In the genomic region with DNA sequence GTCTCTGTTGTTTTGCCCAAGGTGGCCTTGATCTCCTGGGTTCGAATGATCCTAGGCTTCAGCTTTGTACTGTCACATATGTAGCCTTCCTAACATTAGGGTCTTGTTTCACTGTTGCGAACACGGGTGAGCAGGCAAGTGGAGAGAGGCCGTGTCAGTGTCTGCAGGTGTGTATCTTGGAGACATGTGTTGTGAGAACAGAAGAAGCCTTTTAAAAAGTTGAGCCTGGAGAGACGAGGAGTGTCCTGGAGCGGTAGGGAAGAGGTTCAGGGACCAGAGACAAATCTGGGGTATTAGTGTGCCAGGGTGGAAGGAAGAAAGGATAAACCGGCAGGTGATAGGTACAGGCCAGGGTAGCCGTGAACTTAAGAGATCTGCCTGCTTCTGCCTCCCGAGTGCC, we compare ENCODE assay signal across 8 mouse cellular contexts. TPM values are rescaled to one million over a fixed set of nuclear protein-coding genes. Genes with fewer than 3 reads are reported as not detected.
A peak's percentile ranks its signal among the peaks of the same experiment; 100 is the strongest.
DNase-seq lines count a peak whose midpoint lies in the region; ATAC-seq and TF ChIP-seq lines count a peak whose summit lies in the region.

No protein-coding gene starts in this region.

- peak; percentile 10 for DNase-seq in gastrocnemius, adult 2 months
- no peak for DNase-seq in gastrocnemius, postnatal 25 days
- DNase-seq in spleen, postnatal 4 days (ENCODE audit: low spot score in 2 of 2) = peak; percentile 7 to 54
- DNase-seq in spleen, postnatal 14 days (ENCODE audit: low spot score in 2 of 2) = no peak
- no peak for DNase-seq in thymus, postnatal 25 days

- H3K36me3 ChIP-seq in hindbrain, embryonic 13.5 days = peaks cover 32% of the 10 kb centered on the region
- peaks cover 9% of the 10 kb centered on the region for H3K36me3 ChIP-seq in midbrain, embryonic 15.5 days (replicated peaks)

- TF ChIP-seq CTCF in gastrocnemius, adult 2 months (IDR thresholded peaks at IDR 0.05) = no peak

- no peak for ATAC-seq in hindbrain, embryonic 13.5 days (ENCODE audit: low FRiP score)
- no peak for ATAC-seq in midbrain, embryonic 15.5 days (replicated peaks)
- no peak for ATAC-seq in granulocyte monocyte progenitor cell, adult 5-6 weeks (replicated peaks; ENCODE audit: poor library complexity, severe bottlenecking)

- H3K4me1 ChIP-seq in hindbrain, embryonic 13.5 days (replicated peaks) = peaks cover 37% of the 10 kb centered on the region
- H3K4me1 ChIP-seq in midbrain, embryonic 15.5 days = peaks cover 32% of the 10 kb centered on the region

- no peaks in the 10 kb centered on the region for H3K9me3 ChIP-seq in hindbrain, embryonic 13.5 days
- H3K9me3 ChIP-seq in midbrain, embryonic 15.5 days = no peaks in the 10 kb centered on the region

- WGBS in hindbrain, embryonic 13.5 days = 86% methylated on average over 9 of the region's 9 CpGs
- WGBS in midbrain, embryonic 15.5 days = 85% methylated on average over 9 of the region's 9 CpGs

- intact Hi-C loops in gastrocnemius, adult 2 months (cut with DNase I) = loop anchor here (5.0 kb wide), 2 partner anchors 111 to 171 kb away; partner anchors contain the start of gene Dusp7

- H3K4me3 ChIP-seq in gastrocnemius, adult 2 months = peak overlapping the region; percentile 78
- H3K4me3 ChIP-seq in hindbrain, embryonic 13.5 days = peak overlapping the region; percentile 71
- peak overlapping the region; percentile 72 for H3K4me3 ChIP-seq in midbrain, embryonic 15.5 days

- H3K9ac ChIP-seq in hindbrain, embryonic 13.5 days = peak overlapping the region; percentile 77
- H3K9ac ChIP-seq in midbrain, embryonic 15.5 days = peak overlapping the region; percentile 66; the same call in 1 of the 2 replicates

- H3K27me3 ChIP-seq in hindbrain, embryonic 13.5 days = 0 out of 2 replicates have a peak, but pooled peaks cover 3% of the 10 kb centered on the region
- no peaks in the 10 kb centered on the region for H3K27me3 ChIP-seq in midbrain, embryonic 15.5 days (replicated peaks)

- no peak overlapping the region for H3K27ac ChIP-seq in gastrocnemius, adult 2 months
- H3K27ac ChIP-seq in hindbrain, embryonic 13.5 days = no peak overlapping the region
- H3K27ac ChIP-seq in midbrain, embryonic 15.5 days = no peak overlapping the region

- H3K4me2 ChIP-seq in hindbrain, embryonic 13.5 days = peak overlapping the region; percentile 92
- H3K4me2 ChIP-seq in midbrain, embryonic 15.5 days = peak overlapping the region; percentile 84

RNA-seq across cellular contexts. Expression of gene Parp3, which starts 1.4 kb away (rescaled TPM):
- total RNA-seq in gastrocnemius, adult 2 months (2021) = 10 to 100 TPM; 60.4 to 75.3 TPM
- total RNA-seq in gastrocnemius, postnatal 25 days (2021) = 10 to 100 TPM; 54.3 to 90.0 TPM
- polyA plus RNA-seq in hindbrain, embryonic 13.5 days (2015; fragmentation: Nextera tagmentation; extraction: Ambion mirVana) = 0.74 and 0.88 TPM in 2 replicates
- polyA plus RNA-seq in midbrain, embryonic 15.5 days (2015; fragmentation: Nextera tagmentation; extraction: Ambion mirVana) = 1.4 and 1.5 TPM in 2 replicates
- total RNA-seq in granulocyte monocyte progenitor cell, adult 5-6 weeks (2014; fragmentation: Nextera tagmentation) = 10.9 and 15.1 TPM in 2 replicates
- total RNA-seq in granulocyte monocyte progenitor cell, adult 5-6 weeks (2017) = 7.6 and 13.8 TPM in 2 replicates

RNA-seq across cellular contexts. Expression of gene Rrp9, which starts 2.3 kb away (rescaled TPM):
- 10 to 100 TPM; 23.9 to 24.7 TPM for total RNA-seq in gastrocnemius, adult 2 months (2021)
- 10 to 100 TPM; 17.1 to 18.7 TPM for total RNA-seq in gastrocnemius, postnatal 25 days (2021)
- 43.9 and 44.0 TPM in 2 replicates for polyA plus RNA-seq in hindbrain, embryonic 13.5 days (2015; fragmentation: Nextera tagmentation; extraction: Ambion mirVana)
- polyA plus RNA-seq in midbrain, embryonic 15.5 days (2015; fragmentation: Nextera tagmentation; extraction: Ambion mirVana) = 51.2 and 52.3 TPM in 2 replicates
- total RNA-seq in granulocyte monocyte progenitor cell, adult 5-6 weeks (2014; fragmentation: Nextera tagmentation) = 30.4 and 32.8 TPM in 2 replicates
- total RNA-seq in granulocyte monocyte progenitor cell, adult 5-6 weeks (2017) = 47.3 and 57.5 TPM in 2 replicates

RNA-seq across cellular contexts. Expression of gene Gpr62, which starts 12.4 kb away (rescaled TPM):
- under 1 TPM in 1 of 2 experiments, not detected in 1; 0.15 TPM for total RNA-seq in gastrocnemius, adult 2 months (2021)
- under 1 TPM in 1 of 2 experiments, not detected in 1; 0.18 TPM for total RNA-seq in gastrocnemius, postnatal 25 days (2021)
- polyA plus RNA-seq in hindbrain, embryonic 13.5 days (2015; fragmentation: Nextera tagmentation; extraction: Ambion mirVana) = 0.60 and 0.68 TPM in 2 replicates
- polyA plus RNA-seq in midbrain, embryonic 15.5 days (2015; fragmentation: Nextera tagmentation; extraction: Ambion mirVana) = 1.2 and 1.4 TPM in 2 replicates
- not detected in 2 replicates for total RNA-seq in granulocyte monocyte progenitor cell, adult 5-6 weeks (2014; fragmentation: Nextera tagmentation)
- not detected in 2 replicates for total RNA-seq in granulocyte monocyte progenitor cell, adult 5-6 weeks (2017)

RNA-seq across cellular contexts. Expression of gene Iqcf1, which starts 21.7 kb away (rescaled TPM):
- not detected for total RNA-seq in gastrocnemius, adult 2 months (2021)
- total RNA-seq in gastrocnemius, postnatal 25 days (2021) = not detected
- not detected in 2 replicates for polyA plus RNA-seq in hindbrain, embryonic 13.5 days (2015; fragmentation: Nextera tagmentation; extraction: Ambion mirVana)
- polyA plus RNA-seq in midbrain, embryonic 15.5 days (2015; fragmentation: Nextera tagmentation; extraction: Ambion mirVana) = not detected in 2 replicates
- not detected in 2 replicates for total RNA-seq in granulocyte monocyte progenitor cell, adult 5-6 weeks (2014; fragmentation: Nextera tagmentation)
- total RNA-seq in granulocyte monocyte progenitor cell, adult 5-6 weeks (2017) = not detected in 2 replicates

RNA-seq across cellular contexts. Expression of gene Pcbp4, which starts 25.0 kb away (rescaled TPM):
- 10 to 100 TPM; 63.8 to 69.0 TPM for total RNA-seq in gastrocnemius, adult 2 months (2021)
- 10 to 100 TPM; 54.6 to 59.7 TPM for total RNA-seq in gastrocnemius, postnatal 25 days (2021)
- polyA plus RNA-seq in hindbrain, embryonic 13.5 days (2015; fragmentation: Nextera tagmentation; extraction: Ambion mirVana) = 248 and 259 TPM in 2 replicates
- polyA plus RNA-seq in midbrain, embryonic 15.5 days (2015; fragmentation: Nextera tagmentation; extraction: Ambion mirVana) = 295 and 310 TPM in 2 replicates
- total RNA-seq in granulocyte monocyte progenitor cell, adult 5-6 weeks (2014; fragmentation: Nextera tagmentation) = 4.5 TPM in 2 replicates
- total RNA-seq in granulocyte monocyte progenitor cell, adult 5-6 weeks (2017) = 1.2 and 3.6 TPM in 2 replicates

Comparison
In these comparisons a context has a peak if more than half of its experiments do, and no peak if none do; other contexts are left out.
1. DNase-seq: peak in gastrocnemius, adult 2 months (single experiment) and spleen, postnatal 4 days (2 of 2); none in gastrocnemius, postnatal 25 days (single experiment), spleen, postnatal 14 days (0 of 2) and thymus, postnatal 25 days (single experiment).
2. Peak in every context shown above with its lines, with median percentiles within 50 percentile points of each other: H3K4me3 ChIP-seq.